ENCODE assay signal across 30 mouse cellular contexts in genomic region chr4:43833752-43834151, GRCm38 (mm10). TPM values are rescaled to one million over a fixed set of nuclear protein-coding genes. Genes with fewer than 3 reads are reported as not detected.
DNase-seq lines count a peak whose midpoint lies in the region; ATAC-seq and TF ChIP-seq lines count a peak whose summit lies in the region.
"Had no signal": no experiment of that assay in that cellular context is flagged by ENCODE, and none has a peak within 500 bp of the region (broad histone marks: within the 10 kb centered on the region; RNA-seq: fewer than 3 reads in every experiment).

No protein-coding gene starts in this region.

- no peak overlapping the region for H3K9ac ChIP-seq in forebrain, embryonic 11.5 days (ENCODE audit: low read length)
- no peak overlapping the region for H3K9ac ChIP-seq in forebrain, embryonic 13.5 days
- no peak overlapping the region for H3K9ac ChIP-seq in midbrain, embryonic 11.5 days (ENCODE audit: low read length)
- H3K9ac ChIP-seq in CH12.LX (ENCODE audit: insufficient read depth, low read depth) = no peak overlapping the region
- no peak overlapping the region for H3K9ac ChIP-seq in MEL (ENCODE audit: control insufficient read depth, low read depth, low read length, poor library complexity, severe bottlenecking)
- H3K9ac ChIP-seq: embryonic facial prominence, embryonic 13.5 days; embryonic facial prominence, embryonic 15.5 days had no signal

- TF ChIP-seq CTCF in CH12.LX (conservative IDR thresholded peaks at IDR 0.05 in 1 of 2, IDR thresholded peaks at IDR 0.05 in 1 of 2; ENCODE audit: low read depth in 2 of 2, low read length in 2 of 2) = no peak
- TF ChIP-seq CTCF in MEL (IDR thresholded peaks at IDR 0.05 in 2 of 3, conservative IDR thresholded peaks at IDR 0.05 in 1 of 3; ENCODE audit: control insufficient read depth in 1 of 3, insufficient read depth in 1 of 3, low read depth in 2 of 3, low read length in 3 of 3, poor library complexity in 1 of 3, severe bottlenecking in 1 of 3) = no peak

- WGBS in forebrain, embryonic 11.5 days = 72% methylated on average over 5 of the region's 5 CpGs
- 63% methylated on average over 5 of the region's 5 CpGs for WGBS in forebrain, embryonic 13.5 days
- WGBS in midbrain, embryonic 11.5 days = 71% methylated on average over 5 of the region's 5 CpGs
- WGBS in midbrain, embryonic 10.5 days = 75% methylated on average over 5 of the region's 5 CpGs

- no peak for ATAC-seq in forebrain, embryonic 11.5 days (replicated peaks; ENCODE audit: low FRiP score)
- no peak for ATAC-seq in forebrain, embryonic 13.5 days
- no peak for ATAC-seq in midbrain, embryonic 11.5 days (ENCODE audit: low FRiP score)
- ATAC-seq in frontal cortex, adult (ENCODE audit: low TSS enrichment) = no peak
- ATAC-seq: CD4-positive, CD25-positive, alpha-beta regulatory T cell, adult 4 months; forebrain, embryonic 14.5 days; forebrain, embryonic 16.5 days had no signal

- H3K4me2 ChIP-seq in forebrain, embryonic 11.5 days (ENCODE audit: low read depth, low read length, severe bottlenecking) = no peak overlapping the region
- no peak overlapping the region for H3K4me2 ChIP-seq in forebrain, embryonic 13.5 days
- H3K4me2 ChIP-seq in midbrain, embryonic 11.5 days = no peak overlapping the region
- no peak overlapping the region for H3K4me2 ChIP-seq in CH12.LX (ENCODE audit: insufficient read depth, low read depth, poor library complexity, severe bottlenecking)
- H3K4me2 ChIP-seq: embryonic facial prominence, embryonic 13.5 days; embryonic facial prominence, embryonic 15.5 days had no signal

- TF ChIP-seq EP300 in CH12.LX (IDR thresholded peaks at IDR 0.05; ENCODE audit: low read length) (no peak), MEL (IDR thresholded peaks at IDR 0.05; ENCODE audit: low read depth in 1 of 2, low read length in 2 of 2) (no peak)

- dilution Hi-C loops in CH12.LX (cut with MboI; ENCODE audit: extremely low pct_ligation_motif_present, extremely low pct_unique_long_range_greater_than_20kb, low sequenced_read_pairs) = no loop called here

- in situ Hi-C loops in CH12.LX (cut with MboI; ENCODE audit: low pct_ligation_motif_present, low pct_unique_long_range_greater_than_20kb, low sequenced_read_pairs) = no loop called here

- H3K36me3 ChIP-seq in forebrain, embryonic 11.5 days (ENCODE audit: control insufficient read depth, insufficient read depth, low read length) = no peaks in the 10 kb centered on the region
- no peaks in the 10 kb centered on the region for H3K36me3 ChIP-seq in forebrain, embryonic 13.5 days (ENCODE audit: poor library complexity, severe bottlenecking)
- H3K36me3 ChIP-seq in midbrain, embryonic 11.5 days (ENCODE audit: control insufficient read depth, insufficient read depth, low read length) = no peaks in the 10 kb centered on the region
- no peaks in the 10 kb centered on the region for H3K36me3 ChIP-seq in midbrain, embryonic 10.5 days
- H3K36me3 ChIP-seq in CH12.LX (replicated peaks in 1 of 2; ENCODE audit: control insufficient read depth in 1 of 2, insufficient read depth in 1 of 2, low read length in 1 of 2) (no peaks in the 10 kb centered on the region), MEL (ENCODE audit: control insufficient read depth in 1 of 2, insufficient read depth in 2 of 2, low read length in 2 of 2) (no peaks in the 10 kb centered on the region)
- H3K36me3 ChIP-seq: embryonic facial prominence, embryonic 13.5 days; embryonic facial prominence, embryonic 15.5 days; forebrain, embryonic 10.5 days; G1E had no signal

- no peak for TF ChIP-seq RAD21 in CH12.LX (IDR thresholded peaks at IDR 0.05; ENCODE audit: low read depth, low read length)
- TF ChIP-seq RAD21 in MEL (IDR thresholded peaks at IDR 0.05; ENCODE audit: low read depth, low read length) = no peak

- no peaks in the 10 kb centered on the region for H3K9me3 ChIP-seq in forebrain, embryonic 11.5 days (ENCODE audit: control insufficient read depth, low read length)
- H3K9me3 ChIP-seq in forebrain, embryonic 13.5 days (replicated peaks) = no peaks in the 10 kb centered on the region
- H3K9me3 ChIP-seq in midbrain, embryonic 11.5 days (ENCODE audit: control insufficient read depth, low read length) = no peaks in the 10 kb centered on the region
- H3K9me3 ChIP-seq in midbrain, embryonic 10.5 days (replicated peaks) = no peaks in the 10 kb centered on the region
- H3K9me3 ChIP-seq in CH12.LX (replicated peaks; ENCODE audit: low read length) (no peaks in the 10 kb centered on the region), MEL (replicated peaks; ENCODE audit: insufficient read depth, low read length) (no peaks in the 10 kb centered on the region)
- H3K9me3 ChIP-seq: embryonic facial prominence, embryonic 13.5 days; embryonic facial prominence, embryonic 15.5 days; forebrain, embryonic 10.5 days; G1E had no signal

- peak; percentile 29 for DNase-seq in forebrain, embryonic 11.5 days (ENCODE audit: low spot score)
- DNase-seq in midbrain, embryonic 11.5 days (ENCODE audit: low spot score, missing footprints) = peak; percentile 39
- no peak for DNase-seq in midbrain, embryonic 10.5 days (ENCODE audit: low spot score)
- DNase-seq in CH12.LX (ENCODE audit: extremely low read depth) = no peak
- no peak for DNase-seq in MEL (ENCODE audit: low read depth, low spot score)
- DNase-seq: adrenal gland, adult 2 months; adrenal gland, postnatal 10 days; adrenal gland, postnatal 25 days; B cell, adult 2 months; cerebellum, adult 11 months; cerebellum, adult 18-20 months; cerebellum, adult 8-10 months; cerebellum, adult 9-11 months; cerebellum, postnatal 14 days; cerebellum, postnatal 36 days; embryo, embryonic 11 days had no signal

- H3K4me3 ChIP-seq in forebrain, embryonic 11.5 days (ENCODE audit: low read depth, low read length) = no peak overlapping the region
- no peak overlapping the region for H3K4me3 ChIP-seq in forebrain, embryonic 13.5 days
- no peak overlapping the region for H3K4me3 ChIP-seq in midbrain, embryonic 11.5 days (ENCODE audit: low read depth, low read length)
- no peak overlapping the region for H3K4me3 ChIP-seq in midbrain, embryonic 10.5 days
- H3K4me3 ChIP-seq in CH12.LX (replicated peaks in 1 of 3; ENCODE audit: low read depth in 2 of 3, low read length in 2 of 3, poor library complexity in 1 of 3) (no peak overlapping the region), MEL (ENCODE audit: control insufficient read depth in 1 of 2, insufficient read depth in 1 of 2, low read depth in 2 of 2, low read length in 2 of 2) (no peak overlapping the region)
- H3K4me3 ChIP-seq: embryonic facial prominence, embryonic 13.5 days; embryonic facial prominence, embryonic 15.5 days; erythroblast, embryonic 14.5 days; forebrain, embryonic 10.5 days had no signal

- TF ChIP-seq POLR2A in CH12.LX (IDR thresholded peaks at IDR 0.05; ENCODE audit: low read depth, low read length) (no peak), MEL (IDR thresholded peaks at IDR 0.05; ENCODE audit: control insufficient read depth in 1 of 2, insufficient read depth in 1 of 2, low read depth in 1 of 2, low read length in 2 of 2, poor library complexity in 1 of 2) (no peak)

- H3K79me2 ChIP-seq in CH12.LX (replicated peaks; ENCODE audit: control insufficient read depth, extremely low read depth, insufficient read depth, poor library complexity, severe bottlenecking) (no peaks in the 10 kb centered on the region), MEL (ENCODE audit: control insufficient read depth, insufficient read depth, low read length, poor library complexity) (no peaks in the 10 kb centered on the region)

- no peaks in the 10 kb centered on the region for H3K4me1 ChIP-seq in forebrain, embryonic 11.5 days (replicated peaks; ENCODE audit: control insufficient read depth, insufficient read depth, low read length)
- no peaks in the 10 kb centered on the region for H3K4me1 ChIP-seq in forebrain, embryonic 13.5 days
- H3K4me1 ChIP-seq in midbrain, embryonic 11.5 days (ENCODE audit: control insufficient read depth, insufficient read depth, low read length) = no peaks in the 10 kb centered on the region
- no peaks in the 10 kb centered on the region for H3K4me1 ChIP-seq in midbrain, embryonic 10.5 days
- H3K4me1 ChIP-seq in CH12.LX (ENCODE audit: control insufficient read depth in 1 of 2, insufficient read depth in 2 of 2) (peaks cover 0 to 13% of the 10 kb centered on the region in 2 experiments; a peak in 2 of 4 replicates), MEL (ENCODE audit: control insufficient read depth in 1 of 2, insufficient read depth in 2 of 2, low read length in 2 of 2) (no peaks in the 10 kb centered on the region)
- H3K4me1 ChIP-seq: embryonic facial prominence, embryonic 13.5 days; embryonic facial prominence, embryonic 15.5 days; forebrain, embryonic 10.5 days had no signal

- no peaks in the 10 kb centered on the region for H3K27me3 ChIP-seq in forebrain, embryonic 11.5 days (ENCODE audit: control insufficient read depth, insufficient read depth, low read length)
- no peaks in the 10 kb centered on the region for H3K27me3 ChIP-seq in forebrain, embryonic 13.5 days
- no peaks in the 10 kb centered on the region for H3K27me3 ChIP-seq in midbrain, embryonic 11.5 days (ENCODE audit: control insufficient read depth, insufficient read depth, low read length)
- no peaks in the 10 kb centered on the region for H3K27me3 ChIP-seq in midbrain, embryonic 10.5 days (ENCODE audit: low read depth, poor library complexity, severe bottlenecking)
- H3K27me3 ChIP-seq in CH12.LX (replicated peaks) = peaks cover 45% of the 10 kb centered on the region
- H3K27me3 ChIP-seq in MEL (ENCODE audit: control insufficient read depth in 1 of 2, insufficient read depth in 2 of 2, low read length in 2 of 2) = no peaks in the 10 kb centered on the region; a peak in 1 of 4 replicates
- H3K27me3 ChIP-seq: embryonic facial prominence, embryonic 13.5 days; embryonic facial prominence, embryonic 15.5 days had no signal

- no peak overlapping the region for H3K27ac ChIP-seq in forebrain, embryonic 11.5 days (ENCODE audit: low read depth, low read length)
- no peak overlapping the region for H3K27ac ChIP-seq in forebrain, embryonic 13.5 days
- no peak overlapping the region for H3K27ac ChIP-seq in midbrain, embryonic 11.5 days (ENCODE audit: low read depth, low read length)
- no peak overlapping the region for H3K27ac ChIP-seq in midbrain, embryonic 10.5 days (replicated peaks)
- H3K27ac ChIP-seq in CH12.LX (ENCODE audit: insufficient read depth, low read depth) = no peak overlapping the region
- H3K27ac ChIP-seq in MEL (ENCODE audit: control insufficient read depth, low read depth, low read length) = no peak overlapping the region
- H3K27ac ChIP-seq: embryonic facial prominence, embryonic 13.5 days; embryonic facial prominence, embryonic 15.5 days; forebrain, embryonic 10.5 days had no signal

RNA-seq across cellular contexts. Expression of gene Olfr157, which starts 6.2 kb away (rescaled TPM):
- not detected in 2 replicates for polyA plus RNA-seq in forebrain, embryonic 11.5 days (2014; fragmentation: Nextera tagmentation; extraction: Ambion mirVana)
- polyA plus RNA-seq in forebrain, embryonic 13.5 days (2015; fragmentation: Nextera tagmentation; extraction: Ambion mirVana) = not detected in 2 replicates
- polyA plus RNA-seq in midbrain, embryonic 11.5 days (2014; fragmentation: Nextera tagmentation; extraction: Ambion mirVana) = not detected in 2 replicates
- not detected in 2 replicates for polyA plus RNA-seq in midbrain, embryonic 10.5 days (2016; fragmentation: Nextera tagmentation; extraction: Ambion mirVana)
- total RNA-seq in CH12.LX (2012; rRNA removed) (not detected in 2 replicates), CH12.LX (2014; rRNA removed) (not detected in 2 replicates), MEL (2012; rRNA removed) (not detected in 2 replicates)
- polyA plus RNA-seq in CH12.LX (2012; ENCODE audit: insufficient read length, low read depth) (0.03 TPM in 1 of 2 replicates, not detected in the other), MEL (2012; ENCODE audit: insufficient read depth in 1 of 2, insufficient read length in 2 of 2, low read depth in 1 of 2, low replicate concordance in 2 of 2, missing spikeins in 1 of 2) (under 1 TPM in 1 of 2 experiments, not detected in 1; 0.01 TPM)
- total RNA-seq: adrenal gland, adult 2 months; adrenal gland, postnatal 10 days; adrenal gland, postnatal 25 days; adrenal gland, postnatal 4 days; common myeloid progenitor, adult 5-6 weeks had no signal
- polyA plus RNA-seq: adrenal gland, adult 2 months; brain, embryonic 14.5 days; embryonic facial prominence, embryonic 11.5 days; embryonic facial prominence, embryonic 13.5 days; erythroblast, embryonic 14.5 days; forebrain, embryonic 10.5 days; forebrain, embryonic 14.5 days; forebrain, embryonic 16.5 days; G1E had no signal

RNA-seq across cellular contexts. Expression of gene Olfr156, which starts 10.1 kb away (rescaled TPM):
- polyA plus RNA-seq in forebrain, embryonic 11.5 days (2014; fragmentation: Nextera tagmentation; extraction: Ambion mirVana) = not detected in 2 replicates
- not detected in 2 replicates for polyA plus RNA-seq in forebrain, embryonic 13.5 days (2015; fragmentation: Nextera tagmentation; extraction: Ambion mirVana)
- not detected in 2 replicates for polyA plus RNA-seq in midbrain, embryonic 11.5 days (2014; fragmentation: Nextera tagmentation; extraction: Ambion mirVana)
- polyA plus RNA-seq in midbrain, embryonic 10.5 days (2016; fragmentation: Nextera tagmentation; extraction: Ambion mirVana) = not detected in 2 replicates
- total RNA-seq in CH12.LX (2012; rRNA removed) (not detected in 2 replicates), CH12.LX (2014; rRNA removed) (not detected in 2 replicates), MEL (2012; rRNA removed) (not detected in 2 replicates)
- polyA plus RNA-seq in CH12.LX (2012; ENCODE audit: insufficient read length, low read depth) (not detected in 2 replicates), MEL (2012; ENCODE audit: insufficient read depth in 1 of 2, insufficient read length in 2 of 2, low read depth in 1 of 2, low replicate concordance in 2 of 2, missing spikeins in 1 of 2) (not detected)
- total RNA-seq: adrenal gland, adult 2 months; adrenal gland, postnatal 10 days; adrenal gland, postnatal 25 days; adrenal gland, postnatal 4 days; common myeloid progenitor, adult 5-6 weeks had no signal
- polyA plus RNA-seq: adrenal gland, adult 2 months; brain, embryonic 14.5 days; CD4-positive, CD25-positive, alpha-beta regulatory T cell, adult 4 months; embryonic facial prominence, embryonic 11.5 days; embryonic facial prominence, embryonic 13.5 days; embryonic facial prominence, embryonic 15.5 days; erythroblast, embryonic 14.5 days; forebrain, embryonic 10.5 days; forebrain, embryonic 14.5 days; forebrain, embryonic 16.5 days; G1E had no signal

RNA-seq across cellular contexts. Expression of gene Olfr155, which starts 17.6 kb away (rescaled TPM):
- polyA plus RNA-seq in forebrain, embryonic 11.5 days (2014; fragmentation: Nextera tagmentation; extraction: Ambion mirVana) = not detected in 2 replicates
- not detected in 2 replicates for polyA plus RNA-seq in forebrain, embryonic 13.5 days (2015; fragmentation: Nextera tagmentation; extraction: Ambion mirVana)
- not detected in 2 replicates for polyA plus RNA-seq in midbrain, embryonic 11.5 days (2014; fragmentation: Nextera tagmentation; extraction: Ambion mirVana)
- polyA plus RNA-seq in midbrain, embryonic 10.5 days (2016; fragmentation: Nextera tagmentation; extraction: Ambion mirVana) = not detected in 2 replicates
- not detected in 2 replicates for total RNA-seq in CH12.LX (2012; rRNA removed)
- total RNA-seq in CH12.LX (2014; rRNA removed) = not detected in 2 replicates
- not detected in 2 replicates for polyA plus RNA-seq in CH12.LX (2012; ENCODE audit: insufficient read length, low read depth)
- not detected in 2 replicates for total RNA-seq in MEL (2012; rRNA removed)
- polyA plus RNA-seq in MEL (2012; ENCODE audit: insufficient read depth in 1 of 2, insufficient read length in 2 of 2, low read depth in 1 of 2, low replicate concordance in 2 of 2, missing spikeins in 1 of 2) = not detected
- total RNA-seq: adrenal gland, adult 2 months; adrenal gland, postnatal 10 days; adrenal gland, postnatal 25 days; adrenal gland, postnatal 4 days; common myeloid progenitor, adult 5-6 weeks had no signal
- polyA plus RNA-seq: adrenal gland, adult 2 months; brain, embryonic 14.5 days; CD4-positive, CD25-positive, alpha-beta regulatory T cell, adult 4 months; embryonic facial prominence, embryonic 11.5 days; embryonic facial prominence, embryonic 13.5 days; erythroblast, embryonic 14.5 days; forebrain, embryonic 10.5 days; forebrain, embryonic 14.5 days; forebrain, embryonic 16.5 days; G1E had no signal

RNA-seq across cellular contexts. Expression of gene Reck, which starts 41.6 kb away (rescaled TPM):
- 11.3 and 11.8 TPM in 2 replicates for polyA plus RNA-seq in forebrain, embryonic 11.5 days (2014; fragmentation: Nextera tagmentation; extraction: Ambion mirVana)
- 4.4 and 4.8 TPM in 2 replicates for polyA plus RNA-seq in forebrain, embryonic 13.5 days (2015; fragmentation: Nextera tagmentation; extraction: Ambion mirVana)
- 11.9 and 13.6 TPM in 2 replicates for polyA plus RNA-seq in midbrain, embryonic 11.5 days (2014; fragmentation: Nextera tagmentation; extraction: Ambion mirVana)
- 8.7 and 10.0 TPM in 2 replicates for polyA plus RNA-seq in midbrain, embryonic 10.5 days (2016; fragmentation: Nextera tagmentation; extraction: Ambion mirVana)
- 0.55 and 0.68 TPM in 2 replicates for total RNA-seq in CH12.LX (2012; rRNA removed)
- total RNA-seq in CH12.LX (2014; rRNA removed) = 0.34 and 0.44 TPM in 2 replicates
- polyA plus RNA-seq in CH12.LX (2012; ENCODE audit: insufficient read length, low read depth) = 1.4 and 1.8 TPM in 2 replicates
- total RNA-seq in MEL (2012; rRNA removed) = 0.12 and 0.13 TPM in 2 replicates
- polyA plus RNA-seq in MEL (2012; ENCODE audit: insufficient read depth in 1 of 2, insufficient read length in 2 of 2, low read depth in 1 of 2, low replicate concordance in 2 of 2, missing spikeins in 1 of 2) = under 1 TPM in 1 of 2 experiments, not detected in 1; 0.60 TPM
- polyA plus RNA-seq: erythroblast, embryonic 14.5 days had no signal

Comparison
In these comparisons a context has a peak if more than half of its experiments do, and no peak if none do; other contexts are left out.
1. DNase-seq: peak in forebrain, embryonic 11.5 days (single experiment) and midbrain, embryonic 11.5 days (single experiment); none in midbrain, embryonic 10.5 days (single experiment), CH12.LX (single experiment) and MEL (single experiment).